Mouse (Mus musculus) thymus, adult 2 months (tissue): ENCODE data around the gene Rpl29. TPM values are rescaled to one million over a fixed set of nuclear protein-coding genes. Genes with fewer than 3 reads are reported as not detected.

Experiments
- DNase-seq: peaks from one replicate; pipeline ENCODE4 v3.0.0; 2021
- H3K27ac ChIP-seq: fragments of 200-500 bp; 2 replicates; pipeline ENCODE4 v1.5.1; 2012; ENCODE audit warnings: low read length, control low read depth; ENCODE audit not compliant: control insufficient read depth, insufficient read depth
- H3K27me3 ChIP-seq: fragments of 200-500 bp; 2 replicates; pipeline ENCODE4 v1.6.1; 2012; ENCODE audit warnings: mild to moderate bottlenecking, low read length, moderate library complexity, mixed read lengths; ENCODE audit not compliant: control insufficient read depth, insufficient read depth
- H3K36me3 ChIP-seq: fragments of 200-500 bp; 2 replicates; pipeline ENCODE4 v1.6.1; 2012; ENCODE audit warnings: mild to moderate bottlenecking, low read length, moderate library complexity; ENCODE audit not compliant: control insufficient read depth, insufficient read depth
- H3K4me1 ChIP-seq: fragments of 200-500 bp; replicated peaks from 2 replicates; pipeline ENCODE4 v1.6.1; 2012; ENCODE audit warnings: low read length; ENCODE audit not compliant: control insufficient read depth, insufficient read depth
- H3K4me3 ChIP-seq: fragments of 200-500 bp; 2 replicates; pipeline ENCODE4 v1.5.1; 2012; ENCODE audit warnings: mild to moderate bottlenecking, low read length, control low read depth, moderate library complexity; ENCODE audit not compliant: control insufficient read depth, insufficient read depth
- CTCF ChIP-seq: fragments of 200-500 bp; IDR thresholded peaks from 2 replicates; pipeline ENCODE4 v1.5.1; 2012; ENCODE audit warnings: mild to moderate bottlenecking, control low read depth, low read length, moderate library complexity, borderline replicate concordance; ENCODE audit not compliant: control insufficient read depth, poor library complexity, insufficient read depth; ENCODE audit errors: extremely low read depth
- POLR2A ChIP-seq: fragments of 200-500 bp; IDR thresholded peaks from 2 replicates; pipeline ENCODE4 v1.6.1; 2012; ENCODE audit warnings: mild to moderate bottlenecking, low read length, control low read depth, moderate library complexity; ENCODE audit not compliant: control insufficient read depth, poor library complexity, insufficient read depth; ENCODE audit errors: extremely low read depth
- WGBS: fragments of 180-500 bp; shearing (Covaris S2); methylation state at CpG from one replicate; pipeline ENCODE4 v1.1.7; 2018; 5-methylcytosine and 5-hydroxymethylcytosine counted together
- polyA plus RNA-seq: library from polyadenylated mRNA; depleted of rRNA; stranded (reverse); fragments of >200 nt; gene quantifications from 2 replicates; pipeline ENCODE4 v1.2.3, GENCODE M21; 2012

Rpl29 gene
- polyA plus RNA-seq, 1 experiment: 524 TPM

DNA sequence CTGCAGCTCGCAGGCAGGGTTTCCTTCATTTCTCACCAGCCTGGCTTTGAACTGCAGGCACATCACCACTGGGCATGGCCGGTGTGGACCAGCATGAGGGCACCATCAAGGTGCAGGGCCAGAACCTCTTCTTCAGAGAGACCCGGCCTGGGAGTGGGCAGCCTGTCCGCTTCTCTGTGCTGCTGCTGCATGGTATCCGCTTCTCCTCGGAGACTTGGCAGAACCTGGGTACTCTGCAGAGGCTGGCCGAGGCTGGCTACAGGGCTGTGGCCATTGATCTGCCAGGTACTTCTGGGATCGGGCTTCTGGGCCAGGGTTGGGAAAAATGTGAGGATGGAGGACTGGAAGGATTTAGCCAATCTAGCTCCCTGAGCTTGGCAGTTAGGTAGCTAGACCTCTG is 20.7 kb downstream of the Rpl29 start:
- H3K4me3 ChIP-seq: no peak overlapping the region
- H3K27me3 ChIP-seq: no peaks in the 10 kb centered on the region
- peaks cover 34% of the 10 kb centered on the region for H3K4me1 ChIP-seq
- no peak overlapping the region for H3K27ac ChIP-seq
- no peaks in the 10 kb centered on the region for H3K36me3 ChIP-seq
- no peak for DNase-seq
- WGBS: 97% methylated on average over 8 of the region's 8 CpGs
- TF ChIP-seq POLR2A (no peak), CTCF (no peak)

DNA sequence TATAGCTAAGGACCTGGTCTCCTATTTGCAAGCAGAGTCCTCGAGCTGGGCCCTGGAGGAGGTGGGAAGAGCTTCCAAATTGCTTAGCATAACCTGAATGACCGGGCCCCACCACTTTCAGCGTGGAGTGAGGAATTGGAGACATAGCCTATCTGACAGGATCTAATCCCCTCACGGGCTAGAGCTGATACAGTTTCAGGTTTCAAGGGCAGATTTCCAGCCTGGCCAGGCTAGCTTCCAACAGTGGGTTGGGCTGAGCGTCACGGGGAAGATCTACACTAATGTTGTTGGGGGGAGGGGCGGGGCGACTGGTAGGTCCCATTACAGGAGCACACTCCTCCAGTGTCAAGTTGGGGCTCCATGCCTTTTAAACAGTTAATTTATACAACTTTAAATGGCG is 21.4 kb downstream of the Rpl29 start:
- TF ChIP-seq CTCF (no peak), POLR2A (no peak)
- H3K4me3 ChIP-seq: no peak overlapping the region
- no peaks in the 10 kb centered on the region for H3K36me3 ChIP-seq
- H3K4me1 ChIP-seq: peaks cover 34% of the 10 kb centered on the region
- 87% methylated on average over 9 of the region's 9 CpGs for WGBS
- H3K27me3 ChIP-seq: no peaks in the 10 kb centered on the region
- DNase-seq: no peak
- H3K27ac ChIP-seq: no peak overlapping the region

DNA sequence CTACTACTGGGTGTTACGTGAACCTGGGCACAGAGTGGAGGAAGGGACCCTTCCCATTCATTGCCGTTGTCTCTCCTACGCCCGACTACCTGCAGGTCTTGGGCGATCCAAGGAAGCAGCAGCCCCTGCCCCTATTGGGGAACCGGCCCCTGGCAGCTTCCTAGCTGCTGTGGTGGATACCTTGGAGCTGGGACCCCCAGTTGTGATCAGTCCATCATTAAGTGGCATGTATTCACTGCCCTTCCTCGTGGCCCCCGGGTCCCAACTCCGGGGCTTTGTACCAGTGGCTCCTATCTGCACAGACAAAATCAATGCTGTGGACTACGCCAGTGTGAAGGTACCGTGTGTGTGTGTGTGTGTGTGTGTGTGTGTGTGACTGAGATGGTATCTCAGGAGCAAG is 22.0 kb downstream of the Rpl29 start:
- peaks cover 31% of the 10 kb centered on the region for H3K4me1 ChIP-seq
- no peak for TF ChIP-seq POLR2A
- no peak for TF ChIP-seq CTCF

DNA sequence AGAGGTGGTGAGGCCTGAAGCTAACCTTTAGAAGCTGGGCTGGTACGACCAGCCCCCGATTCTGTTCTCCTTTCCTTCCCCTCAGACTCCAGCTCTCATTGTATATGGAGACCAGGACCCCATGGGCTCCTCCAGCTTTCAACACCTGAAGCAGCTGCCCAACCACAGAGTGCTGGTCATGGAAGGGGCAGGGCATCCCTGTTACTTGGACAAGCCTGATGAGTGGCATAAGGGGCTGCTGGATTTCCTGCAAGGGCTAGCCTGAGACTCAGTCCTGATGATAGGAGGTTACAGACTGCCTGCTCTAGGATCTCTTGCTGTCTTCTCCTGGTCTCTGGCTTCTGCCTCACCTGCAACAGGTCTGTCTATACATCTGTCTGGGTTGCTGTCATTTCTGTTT is 22.6 kb downstream of the Rpl29 start:
- H3K36me3 ChIP-seq: no peaks in the 10 kb centered on the region
- H3K27ac ChIP-seq: no peak overlapping the region
- no peak overlapping the region for H3K4me3 ChIP-seq
- DNase-seq: no peak
- TF ChIP-seq POLR2A: no peak
- no peak for TF ChIP-seq CTCF
- H3K27me3 ChIP-seq: no peaks in the 10 kb centered on the region
- H3K4me1 ChIP-seq: peaks cover 28% of the 10 kb centered on the region
- 11% methylated on average over 2 of the region's 2 CpGs for WGBS

More for the DNA sequence above, 22.0 kb downstream of the Rpl29 start:
- H3K27ac ChIP-seq: no peak overlapping the region
- no peaks in the 10 kb centered on the region for H3K27me3 ChIP-seq
- WGBS: 88% methylated on average over 11 of the region's 11 CpGs
- no peak for DNase-seq
- no peak overlapping the region for H3K4me3 ChIP-seq
- no peaks in the 10 kb centered on the region for H3K36me3 ChIP-seq

DNA sequence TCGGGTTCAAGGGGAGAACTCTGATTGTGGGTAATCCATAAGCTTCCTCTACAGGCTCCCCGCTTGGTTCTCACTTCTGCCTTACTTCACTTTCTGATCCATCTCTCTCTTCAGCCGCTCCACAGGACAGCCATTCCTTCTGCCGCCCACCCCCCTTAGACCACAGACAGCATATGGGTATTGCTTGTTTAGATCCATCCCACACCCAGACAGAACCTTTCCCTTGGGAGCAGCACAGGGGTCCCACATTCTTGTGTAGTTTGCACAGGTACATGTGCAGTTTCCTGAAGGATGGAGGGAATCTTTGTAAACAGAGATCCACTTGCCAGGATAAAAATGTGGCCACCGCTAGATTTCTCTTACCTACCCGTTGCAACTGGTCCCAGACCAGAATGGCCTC is 23.1 kb downstream of the Rpl29 start:
- 92% methylated on average over 6 of the region's 6 CpGs for WGBS
- H3K36me3 ChIP-seq: no peaks in the 10 kb centered on the region
- H3K27me3 ChIP-seq: no peaks in the 10 kb centered on the region
- no peak for DNase-seq
- H3K27ac ChIP-seq: no peak overlapping the region
- TF ChIP-seq POLR2A (no peak), CTCF (no peak)
- H3K4me3 ChIP-seq: no peak overlapping the region
- peaks cover 24% of the 10 kb centered on the region for H3K4me1 ChIP-seq

DNA sequence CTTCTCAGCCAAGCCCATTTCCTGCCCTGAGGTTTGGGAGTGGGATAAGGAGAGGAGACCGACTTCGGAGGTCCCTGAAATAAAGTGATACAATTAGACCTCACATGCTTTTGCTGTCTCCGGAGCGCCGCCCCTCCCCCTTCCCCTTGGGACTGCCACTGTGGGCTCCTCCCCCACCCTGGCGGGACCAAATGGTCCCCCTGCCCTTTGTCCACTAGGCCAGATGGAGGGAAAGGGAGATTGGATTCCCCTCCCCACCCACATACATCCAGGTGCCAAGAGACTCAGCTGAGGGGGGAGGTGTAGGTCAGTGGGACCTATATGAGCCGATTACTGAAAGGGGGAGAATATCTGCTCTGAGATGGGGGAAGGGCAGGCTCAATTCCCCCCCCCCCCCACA is 23.6 kb downstream of the Rpl29 start:
- 89% methylated on average over 7 of the region's 7 CpGs for WGBS
- Histone ChIP-seq H3K36me3 (no peaks in the 10 kb centered on the region), H3K27me3 (no peaks in the 10 kb centered on the region), H3K4me3 (no peak overlapping the region), H3K27ac (no peak overlapping the region), H3K4me1 (peaks cover 20% of the 10 kb centered on the region)
- no peak for DNase-seq
- no peak for TF ChIP-seq CTCF
- TF ChIP-seq POLR2A: no peak

DNA sequence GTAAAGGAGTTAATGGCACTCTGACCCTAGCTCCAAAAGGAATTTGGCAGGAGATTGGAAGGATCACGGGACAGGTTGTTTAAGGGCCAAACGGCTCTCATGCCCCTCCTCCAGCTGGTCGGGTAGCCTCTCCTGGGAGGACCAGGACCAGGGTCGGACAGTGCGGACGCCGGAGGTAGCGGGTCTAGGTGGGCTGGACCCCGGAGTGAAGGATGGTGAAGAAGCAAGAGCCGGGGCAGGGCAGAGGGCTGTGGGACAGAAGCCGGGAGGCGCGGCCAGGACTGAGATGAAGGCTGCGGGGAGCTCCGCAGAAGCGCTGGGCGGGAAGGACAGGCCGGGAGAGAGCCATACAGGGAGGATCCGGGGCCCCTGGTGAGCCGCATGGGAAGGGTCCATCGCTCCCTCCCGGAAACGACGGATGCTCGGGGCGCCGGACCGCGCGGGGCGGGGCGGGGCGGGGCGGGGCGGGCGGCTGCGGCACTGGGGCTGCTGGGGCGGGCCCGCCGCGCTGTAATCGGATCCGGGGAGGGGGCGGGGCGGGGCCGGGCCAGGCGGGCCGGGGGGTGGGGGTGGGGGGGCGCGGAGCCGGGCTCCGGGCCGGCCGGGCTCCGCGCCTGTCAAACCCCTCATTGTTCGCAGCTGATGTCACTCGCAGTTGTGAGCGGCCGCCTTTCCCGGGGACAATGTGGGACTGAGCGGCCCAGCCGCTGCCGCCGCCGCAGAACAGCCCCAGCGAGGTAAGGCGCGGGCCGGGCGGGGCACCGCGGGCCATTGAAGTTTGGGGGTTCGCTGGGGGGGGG is 24.2 kb downstream of the Rpl29 start, which contains the start of gene Pcbp4:
TSS of gene Pcbp4 (plus strand) at position 21 of the 800 bp plus-strand sequence.
- no peak for TF ChIP-seq CTCF
- peak; percentile 18; the same call in 1 of the 2 replicates for TF ChIP-seq POLR2A
- no peaks in the 10 kb centered on the region for H3K27me3 ChIP-seq
- peak; percentile 37 for DNase-seq
- peak within 1 kb of the TSS; percentile 51 for H3K4me3 ChIP-seq
- 5% methylated on average over 48 of the region's 74 CpGs for WGBS
- peaks cover 14% of the 10 kb centered on the region for H3K4me1 ChIP-seq
- no peaks in the 10 kb centered on the region for H3K36me3 ChIP-seq
- no peak within 1 kb of the TSS for H3K27ac ChIP-seq
